Mouse (Mus musculus): Measurements from ENCODE around the gene Grifin. TPM values are rescaled to one million over a fixed set of nuclear protein-coding genes. Genes with fewer than 3 reads are reported as not detected.
A peak's percentile ranks its signal among the peaks of the same experiment; 100 is the strongest.

Grifin gene
- polyA plus RNA-seq (2015; fragmentation: Nextera tagmentation; extraction: Ambion mirVana), result 0.49 and 0.58 TPM in 2 replicates

DNA sequence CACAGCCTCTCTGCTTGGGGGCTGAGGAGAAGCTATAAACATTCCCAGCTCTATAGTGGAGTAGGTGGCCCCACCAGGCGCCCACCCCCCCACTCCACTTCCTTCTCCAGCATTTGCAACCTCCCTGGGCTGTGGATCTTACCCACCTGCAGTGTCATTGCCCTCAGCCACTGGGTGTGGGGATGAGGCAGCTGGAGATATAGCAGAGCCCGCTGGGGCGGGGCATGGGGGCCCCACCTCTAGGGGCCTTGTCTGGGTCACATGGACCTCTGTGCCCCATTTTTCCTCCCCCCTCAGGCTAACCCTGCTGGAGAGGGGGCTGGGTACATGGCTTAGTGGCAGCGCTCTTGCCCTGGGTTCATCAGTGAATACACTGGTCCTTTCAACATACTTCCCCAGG, at the start of gene Grifin:
Gene Grifin (minus strand): TSS at position 176 of the 400 bp plus-strand sequence.
- Histone ChIP-seq H3K4me1 (replicated peaks) (peaks cover 28% of the 10 kb centered on the region), H3K9ac (no peak within 1 kb of the TSS), H3K4me2 (replicated peaks) (no peak within 1 kb of the TSS), H3K27me3 (replicated peaks) (no peaks in the 10 kb centered on the region), H3K27ac (peak within 1 kb of the TSS; percentile 51; the same call in 1 of the 2 replicates), H3K4me3 (replicated peaks) (no peak within 1 kb of the TSS), H3K9me3 (no peaks in the 10 kb centered on the region), H3K36me3 (no peaks in the 10 kb centered on the region)
- peak; percentile 48; the same call in 1 of the 2 replicates for ATAC-seq
- WGBS, result 73% methylated on average over 4 of the region's 4 CpGs

DNA sequence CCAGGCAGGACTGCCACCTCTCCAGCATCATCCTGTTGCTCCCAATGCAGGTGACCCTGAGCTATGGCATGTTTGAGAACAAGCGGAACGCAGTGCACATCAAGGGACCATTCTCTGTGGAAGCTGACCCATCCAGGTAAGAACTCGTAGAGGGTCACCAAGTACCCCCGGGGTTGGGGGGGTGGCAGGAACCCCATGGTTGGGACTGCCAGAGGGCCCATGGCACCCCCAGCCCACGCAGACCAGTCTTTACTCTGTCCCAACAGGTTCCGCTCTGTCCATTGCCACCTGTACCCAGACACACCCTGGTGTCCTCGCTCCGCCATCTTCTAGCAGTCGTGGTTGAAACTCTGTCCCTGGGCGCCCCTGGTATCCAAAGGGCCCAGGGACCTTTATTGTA, 49.3 kb upstream of the Grifin start:
- Histone ChIP-seq H3K9me3 (no peaks in the 10 kb centered on the region), H3K9ac (no peak overlapping the region), H3K4me1 (replicated peaks) (peaks cover 42% of the 10 kb centered on the region), H3K27ac (no peak overlapping the region), H3K36me3 (peaks cover 3% of the 10 kb centered on the region; the same call in 1 of the 2 replicates), H3K4me2 (replicated peaks) (no peak overlapping the region), H3K4me3 (replicated peaks) (no peak overlapping the region), H3K27me3 (replicated peaks) (no peaks in the 10 kb centered on the region; the same call in 1 of the 2 replicates)
- no peak for ATAC-seq
- 88% methylated on average over 10 of the region's 10 CpGs for WGBS

DNA sequence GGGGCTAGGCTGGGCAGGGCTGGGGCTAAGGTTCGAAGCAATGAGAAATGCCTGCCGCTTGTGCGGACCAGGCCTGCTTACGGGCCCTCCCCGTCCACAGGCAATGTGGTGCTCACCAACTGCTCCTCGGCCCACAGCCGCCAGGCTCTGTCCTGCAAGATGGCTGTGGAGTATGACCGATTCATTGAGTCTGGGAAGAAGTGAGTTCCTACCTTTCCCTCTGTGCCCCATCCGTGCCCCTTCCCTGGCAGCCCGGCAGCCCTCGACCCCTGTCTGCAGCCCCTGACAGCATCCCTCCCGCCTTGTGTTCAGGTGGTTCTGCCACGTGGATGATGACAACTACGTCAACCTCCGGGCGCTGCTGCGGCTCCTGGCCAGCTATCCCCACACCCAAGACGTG, 47.3 kb upstream of the Grifin start:
- 0 out of 2 replicates have a peak overlapping the region, but pooled peaks have one; percentile 31 for H3K9ac ChIP-seq
- H3K4me1 ChIP-seq (replicated peaks), result peaks cover 57% of the 10 kb centered on the region
- H3K27me3 ChIP-seq (replicated peaks), result peaks cover 6% of the 10 kb centered on the region; the same call in 1 of the 2 replicates
- no peaks in the 10 kb centered on the region for H3K9me3 ChIP-seq
- H3K36me3 ChIP-seq, result peaks cover 3% of the 10 kb centered on the region; the same call in 1 of the 2 replicates
- WGBS, result 53% methylated on average over 18 of the region's 18 CpGs
- H3K4me2 ChIP-seq (replicated peaks), result peak overlapping the region; percentile 83
- ATAC-seq, result no peak
- peak overlapping the region; percentile 49 for H3K4me3 ChIP-seq (replicated peaks)
- H3K27ac ChIP-seq, result peak overlapping the region; percentile 87

DNA sequence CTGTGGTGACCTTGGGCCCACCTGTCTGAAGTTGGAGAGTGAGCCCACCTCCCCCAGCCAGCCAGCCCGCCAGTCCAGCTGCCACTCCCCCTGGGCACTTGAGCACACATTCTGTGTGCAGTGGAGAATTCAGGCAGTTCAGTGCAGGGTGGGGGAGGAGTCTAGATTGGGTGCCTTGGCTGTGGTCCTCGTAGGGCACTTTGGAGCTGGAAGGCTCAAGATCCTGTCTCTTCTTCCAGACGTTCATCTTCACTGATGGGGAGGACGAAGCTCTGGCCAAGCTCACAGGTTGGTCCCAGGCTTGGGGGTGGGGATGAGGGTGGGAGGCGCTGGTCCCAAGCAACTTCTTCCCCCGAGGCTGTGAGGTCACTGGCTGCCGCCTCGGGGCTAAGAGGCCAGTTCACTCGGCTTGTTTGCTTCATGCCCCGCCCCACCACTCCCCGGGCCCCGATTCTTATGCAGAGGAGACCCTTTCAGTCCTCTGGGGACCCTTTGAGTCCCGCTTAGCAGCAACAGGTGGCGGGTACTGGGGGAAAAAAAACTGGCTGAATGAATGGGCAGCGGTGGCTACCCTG, 46.8 kb upstream of the Grifin start:
- Histone ChIP-seq H3K9me3 (no peaks in the 10 kb centered on the region), H3K4me2 (replicated peaks) (peak overlapping the region; percentile 83), H3K4me1 (replicated peaks) (peaks cover 58% of the 10 kb centered on the region), H3K27me3 (replicated peaks) (peaks cover 11% of the 10 kb centered on the region), H3K27ac (peak overlapping the region; percentile 87), H3K4me3 (replicated peaks) (peak overlapping the region; percentile 49), H3K36me3 (peaks cover 3% of the 10 kb centered on the region; the same call in 1 of the 2 replicates), H3K9ac (0 out of 2 replicates have a peak overlapping the region, but pooled peaks have one; percentile 31)
- WGBS, result 18% methylated on average over 15 of the region's 15 CpGs
- peak; percentile 54 for ATAC-seq

DNA sequence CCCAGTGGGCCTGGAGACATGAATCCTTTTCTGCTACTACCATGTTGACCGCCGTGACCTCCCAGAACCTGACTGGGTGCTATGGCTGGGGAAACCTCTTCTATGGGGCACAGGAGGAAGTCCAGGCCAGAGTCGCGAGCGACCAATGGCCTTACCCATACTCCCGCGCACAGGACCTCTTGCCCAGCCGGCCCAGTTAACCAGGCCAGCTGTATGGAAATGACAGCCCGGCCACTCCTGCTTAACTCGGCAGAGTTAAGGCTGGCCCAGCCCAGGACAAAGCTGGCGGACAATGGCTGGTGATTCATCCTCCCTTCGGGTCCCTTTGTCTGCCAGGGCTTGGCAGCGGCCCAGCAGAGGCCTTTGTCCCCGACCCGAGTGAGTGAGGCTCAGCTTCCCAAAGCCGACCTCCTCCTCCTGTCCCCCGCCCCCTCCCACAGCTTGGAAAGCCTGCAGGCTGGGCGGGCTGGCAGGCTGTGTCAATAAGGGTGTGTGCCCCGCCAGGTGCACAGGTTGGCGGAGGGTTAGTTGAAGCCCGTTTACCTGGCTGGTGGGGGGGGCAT, 46.2 kb upstream of the Grifin start:
- H3K36me3 ChIP-seq, result peaks cover 3% of the 10 kb centered on the region; the same call in 1 of the 2 replicates
- 12% methylated on average over 21 of the region's 21 CpGs for WGBS
- peaks cover 60% of the 10 kb centered on the region for H3K4me1 ChIP-seq (replicated peaks)
- H3K4me2 ChIP-seq (replicated peaks), result peak overlapping the region; percentile 83
- peak overlapping the region; percentile 31 for H3K9ac ChIP-seq
- ATAC-seq, result peak; percentile 78
- H3K27me3 ChIP-seq (replicated peaks), result peaks cover 17% of the 10 kb centered on the region
- H3K27ac ChIP-seq, result peak overlapping the region; percentile 87
- H3K9me3 ChIP-seq, result no peaks in the 10 kb centered on the region
- H3K4me3 ChIP-seq (replicated peaks), result peak overlapping the region; percentile 49

DNA sequence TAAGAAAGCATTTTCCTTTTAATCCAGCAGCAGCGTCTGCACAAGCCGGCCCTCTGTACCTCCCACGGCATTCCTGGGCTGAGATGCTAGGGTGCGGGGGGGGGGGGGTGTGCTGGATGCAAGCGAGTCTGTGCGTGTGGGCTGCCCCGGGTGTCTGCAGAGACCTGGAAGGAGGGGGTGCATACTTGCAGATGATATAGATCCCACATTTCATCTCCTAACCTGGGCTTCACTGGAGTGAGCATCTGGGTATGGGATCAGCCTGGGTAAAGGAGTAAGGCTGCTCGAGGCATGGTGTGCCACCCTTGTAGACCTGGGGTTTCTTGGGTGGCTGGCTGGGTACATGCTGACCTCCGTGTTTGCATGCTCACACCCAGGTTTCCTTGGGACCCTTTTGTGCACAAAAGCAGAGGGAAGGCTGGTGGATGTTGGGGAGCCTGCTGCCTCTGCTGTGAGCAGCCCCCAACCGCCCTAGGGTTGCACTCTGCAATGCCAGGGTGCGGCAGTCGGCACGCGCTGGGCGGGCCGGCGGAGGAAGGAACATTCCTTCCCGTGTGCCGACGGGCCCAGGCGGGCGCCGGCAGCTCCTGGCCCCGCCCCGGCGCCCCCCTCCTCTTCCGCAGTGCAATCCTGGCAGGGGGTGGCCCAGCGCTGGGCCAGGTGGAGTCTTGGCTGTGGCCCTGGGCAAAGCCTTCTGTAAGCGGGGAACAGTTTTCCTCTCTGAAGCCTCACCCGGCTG, 45.6 kb upstream of the Grifin start:
- ATAC-seq, result peak; percentile 39
- H3K4me1 ChIP-seq (replicated peaks), result peaks cover 62% of the 10 kb centered on the region
- peak overlapping the region; percentile 83 for H3K4me2 ChIP-seq (replicated peaks)
- H3K9ac ChIP-seq, result peak overlapping the region; percentile 31
- peaks cover 3% of the 10 kb centered on the region; the same call in 1 of the 2 replicates for H3K36me3 ChIP-seq
- no peaks in the 10 kb centered on the region for H3K9me3 ChIP-seq
- peak overlapping the region; percentile 87 for H3K27ac ChIP-seq
- peaks cover 20% of the 10 kb centered on the region for H3K27me3 ChIP-seq (replicated peaks)
- WGBS, result 3% methylated on average over 30 of the region's 30 CpGs
- peak overlapping the region; percentile 49 for H3K4me3 ChIP-seq (replicated peaks)

DNA sequence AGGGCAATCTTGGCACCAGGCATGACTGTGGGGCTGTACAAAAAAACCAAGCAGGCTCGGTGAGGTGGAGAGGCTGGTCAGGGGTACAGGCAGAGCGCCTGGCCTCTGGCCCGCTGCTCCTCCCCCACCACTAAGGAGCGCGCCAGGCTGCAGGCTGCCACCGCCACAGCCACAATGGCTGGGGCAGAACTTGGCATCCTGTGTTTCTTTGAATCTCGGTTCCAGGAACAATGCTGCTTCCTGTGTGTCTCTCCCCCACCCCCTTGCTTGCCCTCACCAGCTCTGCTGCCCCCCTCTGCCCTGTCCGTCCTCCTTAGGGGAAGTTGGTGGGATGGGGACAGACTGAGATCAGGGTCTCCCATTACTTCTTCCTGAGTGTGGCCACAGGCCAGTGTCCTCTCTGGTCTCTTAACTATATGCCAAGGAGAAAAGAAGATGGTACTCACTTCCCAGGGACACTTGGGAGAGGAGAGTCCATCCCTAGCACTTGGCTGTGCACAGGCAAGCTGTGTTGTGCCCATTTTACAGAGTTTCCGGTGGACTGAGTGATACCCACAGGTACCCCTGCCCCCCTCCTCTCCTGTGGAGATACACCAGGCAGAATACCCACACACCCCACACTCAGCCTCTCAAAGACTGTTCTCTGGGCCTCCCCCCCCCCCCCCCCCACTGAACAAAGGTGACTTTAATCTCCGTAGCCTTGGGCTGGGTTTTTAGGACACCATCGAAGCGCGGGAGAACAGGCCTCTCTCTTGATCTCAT, 44.8 kb upstream of the Grifin start:
- Histone ChIP-seq H3K9me3 (no peaks in the 10 kb centered on the region), H3K4me1 (replicated peaks) (peaks cover 62% of the 10 kb centered on the region), H3K4me2 (replicated peaks) (peak overlapping the region; percentile 83), H3K4me3 (replicated peaks) (peak overlapping the region; percentile 49), H3K27ac (peak overlapping the region; percentile 87), H3K27me3 (replicated peaks) (peaks cover 20% of the 10 kb centered on the region), H3K36me3 (peaks cover 3% of the 10 kb centered on the region; the same call in 1 of the 2 replicates), H3K9ac (0 out of 2 replicates have a peak overlapping the region, but pooled peaks have one; percentile 31)
- ATAC-seq, result no peak
- 30% methylated on average over 13 of the region's 13 CpGs for WGBS

DNA sequence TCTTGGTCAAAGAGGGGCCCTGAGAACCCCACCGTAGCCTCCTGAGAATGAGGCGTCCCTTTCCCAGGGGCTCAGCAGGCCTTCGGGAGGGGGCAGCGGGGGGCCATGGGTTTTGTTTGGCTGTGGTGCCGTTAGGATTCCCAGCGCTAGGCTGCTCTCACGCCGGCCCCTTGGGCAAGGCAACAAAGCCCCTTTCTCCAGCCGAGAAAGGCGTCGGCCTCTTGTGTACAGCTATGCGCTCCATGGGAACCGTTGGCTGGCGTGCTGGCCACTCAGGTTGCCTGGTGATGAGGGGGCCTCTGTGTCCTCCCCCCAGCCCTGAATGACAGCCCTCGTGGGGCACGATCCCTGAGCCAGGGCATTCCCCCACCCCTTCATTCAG, 43.8 kb upstream of the Grifin start:
- no peaks in the 10 kb centered on the region for H3K9me3 ChIP-seq
- H3K27me3 ChIP-seq (replicated peaks), result peaks cover 20% of the 10 kb centered on the region
- 8% methylated on average over 16 of the region's 16 CpGs for WGBS
- peak overlapping the region; percentile 87 for H3K27ac ChIP-seq
- H3K36me3 ChIP-seq, result no peaks in the 10 kb centered on the region
- ATAC-seq, result no peak
- peaks cover 60% of the 10 kb centered on the region for H3K4me1 ChIP-seq (replicated peaks)
- H3K9ac ChIP-seq, result peak overlapping the region; percentile 45
- H3K4me3 ChIP-seq (replicated peaks), result peak overlapping the region; percentile 49
- H3K4me2 ChIP-seq (replicated peaks), result peak overlapping the region; percentile 83

DNA sequence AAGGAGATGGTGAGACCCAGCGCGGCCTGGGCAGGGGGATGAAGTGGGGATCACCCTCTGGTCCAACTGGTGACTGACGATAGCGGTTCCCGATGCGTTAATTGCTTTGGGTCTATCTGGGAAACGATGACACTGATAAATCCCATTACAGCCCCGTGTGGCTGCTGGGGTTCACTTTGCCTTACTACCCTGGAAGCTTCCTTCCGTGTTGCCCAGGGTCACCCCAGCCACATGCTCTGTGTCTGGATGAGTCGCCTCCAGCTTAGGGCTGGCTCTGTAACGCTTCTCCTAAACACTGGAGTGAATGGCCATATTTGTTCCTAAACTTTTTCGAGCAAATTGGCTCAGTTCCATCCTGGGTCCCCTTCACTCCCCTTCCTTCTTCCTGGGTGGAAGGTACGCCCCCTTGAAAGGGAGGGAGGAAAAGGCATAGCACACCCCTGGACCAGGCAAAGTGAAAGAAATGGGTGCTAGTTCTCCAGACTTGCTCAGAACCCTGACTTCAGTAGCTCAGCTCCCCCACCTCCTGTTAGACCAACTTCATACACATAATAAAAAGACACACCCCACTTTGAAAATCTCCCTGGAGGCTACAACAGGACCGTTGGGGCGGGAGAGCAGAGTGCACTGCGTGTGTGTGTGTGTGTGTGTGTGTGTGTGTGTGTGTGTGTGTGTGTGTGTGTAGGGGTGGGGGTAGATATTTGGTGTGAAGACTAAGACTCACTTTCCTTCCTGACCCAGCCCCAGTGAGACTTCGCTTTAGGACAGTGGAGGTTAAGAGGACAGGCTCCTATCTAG, 43.2 kb upstream of the Grifin start:
- H3K27me3 ChIP-seq (replicated peaks), result peaks cover 20% of the 10 kb centered on the region
- peak overlapping the region; percentile 87 for H3K27ac ChIP-seq
- WGBS, result 1% methylated on average over 17 of the region's 17 CpGs
- peak overlapping the region; percentile 83 for H3K4me2 ChIP-seq (replicated peaks)
- H3K9me3 ChIP-seq, result no peaks in the 10 kb centered on the region
- H3K9ac ChIP-seq, result peak overlapping the region; percentile 45
- no peaks in the 10 kb centered on the region for H3K36me3 ChIP-seq
- H3K4me3 ChIP-seq (replicated peaks), result peak overlapping the region; percentile 49
- peaks cover 59% of the 10 kb centered on the region for H3K4me1 ChIP-seq (replicated peaks)
- ATAC-seq, result no peak

DNA sequence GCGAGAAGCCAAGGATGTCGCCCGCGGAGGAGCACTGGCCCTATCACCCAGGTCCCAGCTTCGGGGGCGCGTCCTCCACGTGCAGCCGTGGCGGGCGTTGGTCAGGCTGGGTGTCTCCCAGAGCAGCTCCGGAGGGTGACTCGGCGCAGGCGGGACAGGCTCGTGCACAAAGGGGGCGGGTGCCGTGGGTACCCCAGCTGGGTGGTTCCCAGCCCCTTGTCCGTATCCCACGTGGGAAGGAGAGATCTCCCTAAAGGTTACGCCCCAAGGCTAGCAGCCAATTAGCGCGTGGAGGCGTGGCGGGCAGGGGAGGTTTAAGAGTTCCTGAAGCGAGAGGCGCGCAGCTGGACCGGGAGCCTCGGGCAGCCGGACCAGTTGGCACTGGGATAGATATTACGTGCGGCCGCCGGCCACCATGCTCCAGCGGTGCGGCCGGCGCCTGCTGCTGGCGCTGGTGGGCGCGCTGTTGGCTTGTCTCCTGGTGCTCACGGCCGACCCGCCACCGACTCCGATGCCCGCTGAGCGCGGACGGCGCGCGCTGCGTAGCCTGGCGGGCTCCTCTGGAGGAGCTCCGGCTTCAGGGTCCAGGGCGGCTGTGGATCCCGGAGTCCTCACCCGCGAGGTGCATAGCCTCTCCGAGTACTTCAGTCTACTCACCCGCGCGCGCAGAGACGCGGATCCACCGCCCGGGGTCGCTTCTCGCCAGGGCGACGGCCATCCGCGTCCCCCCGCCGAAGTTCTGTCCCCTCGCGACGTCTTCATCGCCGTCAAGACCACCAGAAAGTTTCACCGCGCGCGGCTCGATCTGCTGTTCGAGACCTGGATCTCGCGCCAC, 42.3 kb upstream of the Grifin start, which contains the start of gene Lfng:
Gene Lfng (plus strand): TSS at position 320 of the 835 bp plus-strand sequence.
- WGBS, result under 1% methylated on average over 91 of the region's 91 CpGs

More for the DNA sequence above, 42.3 kb upstream of the Grifin start, which contains the start of gene Lfng:
- H3K4me1 ChIP-seq (replicated peaks), result peaks cover 52% of the 10 kb centered on the region
- ATAC-seq, result peak; percentile 62
- no peaks in the 10 kb centered on the region for H3K36me3 ChIP-seq
- H3K9ac ChIP-seq, result peak within 1 kb of the TSS; percentile 45
- peaks cover 20% of the 10 kb centered on the region for H3K27me3 ChIP-seq (replicated peaks)
- H3K9me3 ChIP-seq, result no peaks in the 10 kb centered on the region
- H3K4me2 ChIP-seq (replicated peaks), result peak within 1 kb of the TSS; percentile 83
- peak within 1 kb of the TSS; percentile 44 for H3K27ac ChIP-seq
- H3K4me3 ChIP-seq (replicated peaks), result peak within 1 kb of the TSS; percentile 49

Measured in intestine, embryonic 15.5 days (tissue).